Mouse (Mus musculus): ENCODE results near the gene Rnf149.

The Rnf149 gene

DNA sequence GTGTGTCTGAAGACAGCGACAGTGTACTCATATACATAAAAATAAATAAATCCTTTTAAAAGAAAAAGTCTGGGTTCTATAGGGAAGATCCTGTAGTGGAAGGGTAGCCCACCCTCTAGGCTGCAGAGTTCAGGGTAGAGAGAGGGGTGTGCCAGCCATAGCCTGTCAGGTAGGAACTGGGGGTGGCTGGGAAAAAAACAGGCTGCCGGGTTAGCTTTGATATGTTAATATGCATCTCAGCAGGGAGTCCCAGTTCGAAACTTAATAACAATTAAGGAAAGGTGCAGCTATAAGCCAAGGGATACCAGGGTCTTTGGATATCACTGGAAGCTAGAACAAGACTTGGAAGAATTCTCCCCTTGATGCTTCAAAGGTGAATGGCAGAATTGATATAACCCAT is 43.3 kb downstream of the Rnf149 start:
- DNase-seq (ENCODE audit: extremely low read depth, insufficient read length, low spot score): no peak

DNA sequence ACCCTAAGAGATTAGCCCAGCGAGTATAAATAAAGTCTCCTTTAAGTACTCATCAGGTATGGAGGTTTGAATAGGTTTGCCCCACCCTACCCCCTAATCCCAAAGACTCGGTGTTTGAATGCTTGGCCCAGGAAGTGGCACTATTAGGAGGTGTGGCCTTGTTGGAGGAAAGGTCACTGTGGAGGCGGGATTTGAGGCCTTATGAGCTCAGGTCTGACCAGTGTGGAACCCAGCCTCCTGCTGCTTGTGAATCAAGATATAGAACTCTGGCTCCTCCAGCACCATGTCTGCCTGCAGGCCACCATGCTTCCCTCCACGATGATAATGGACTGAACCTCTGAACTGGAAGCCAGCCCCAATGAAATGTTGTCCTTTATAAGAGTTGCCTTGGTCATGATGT is 46.2 kb downstream of the Rnf149 start:
- no peak for DNase-seq (ENCODE audit: extremely low read depth, insufficient read length, low spot score)

DNA sequence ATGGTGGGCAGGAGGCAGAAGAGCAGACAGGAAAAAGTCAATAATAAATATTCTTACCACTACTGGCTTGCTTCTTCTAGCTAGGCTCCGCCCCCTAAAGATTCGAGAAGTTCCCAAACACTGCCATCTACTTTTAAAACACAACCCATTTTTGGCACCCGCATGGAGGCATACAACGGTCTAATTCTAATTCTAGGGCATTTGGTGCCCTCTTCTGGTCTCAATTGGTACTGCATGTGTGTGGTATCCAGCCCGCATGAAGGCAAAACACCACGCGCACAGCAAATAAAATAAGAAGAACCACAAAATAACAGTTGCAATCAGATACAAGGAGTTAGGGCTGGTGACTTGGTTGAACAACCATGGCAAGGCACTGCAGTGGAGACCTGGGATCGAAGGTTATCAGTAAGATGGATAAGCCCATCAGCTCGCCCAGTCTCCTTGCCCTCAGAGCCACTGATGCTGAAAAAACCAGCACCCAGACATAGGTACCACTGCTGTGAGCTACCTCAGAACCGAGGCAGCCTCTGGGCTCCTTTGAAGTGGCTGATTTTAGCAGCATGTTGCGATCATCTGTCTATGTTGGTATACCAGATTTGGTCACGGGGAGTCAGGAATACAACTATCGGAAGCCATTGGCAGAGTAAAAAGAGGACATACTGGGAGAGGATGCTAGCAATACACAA is 46.8 kb downstream of the Rnf149 start:
- peak; percentile 25 for DNase-seq (ENCODE audit: extremely low read depth, insufficient read length, low spot score)

DNA sequence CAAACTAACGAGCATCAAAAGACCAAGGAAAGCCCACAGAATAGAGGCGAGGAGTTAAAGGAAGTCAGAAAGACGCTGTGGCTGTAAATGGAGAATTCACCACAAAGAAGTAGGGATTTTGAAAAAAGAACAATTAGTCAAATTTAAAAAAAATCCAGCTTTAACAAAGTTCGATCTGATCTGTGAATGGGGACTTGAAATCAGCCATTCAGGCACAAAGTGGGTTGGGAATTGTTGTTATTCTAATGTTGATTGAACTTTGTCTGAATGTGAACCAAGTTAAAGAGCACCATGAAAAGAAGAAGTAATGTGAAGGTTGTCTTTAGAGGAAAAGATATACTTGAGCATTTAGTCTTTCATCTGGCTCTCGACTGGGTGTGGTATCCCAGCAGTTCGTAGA is 48.9 kb downstream of the Rnf149 start:
- DNase-seq (ENCODE audit: extremely low read depth, insufficient read length, low spot score): no peak

DNA sequence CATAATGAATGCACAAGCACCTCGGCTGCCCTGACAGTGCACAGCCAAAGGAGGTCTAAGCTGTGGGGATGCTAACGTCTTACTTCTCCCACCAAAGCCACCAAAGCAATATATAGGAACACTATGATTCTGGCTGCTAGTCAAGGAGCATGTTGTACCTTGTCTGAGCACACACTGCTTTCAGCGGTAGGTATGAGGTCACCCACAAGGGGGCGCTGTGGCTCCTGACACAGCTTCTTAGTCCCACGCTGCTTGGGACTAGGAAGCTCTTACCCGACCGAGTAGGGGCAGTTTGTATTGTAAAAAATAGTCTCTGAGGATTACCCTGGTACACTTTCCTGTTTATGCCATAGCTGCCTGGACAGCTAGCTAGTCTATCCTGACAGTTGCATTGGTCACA is 49.8 kb downstream of the Rnf149 start:
- DNase-seq (ENCODE audit: extremely low read depth, insufficient read length, low spot score): no peak

DNA sequence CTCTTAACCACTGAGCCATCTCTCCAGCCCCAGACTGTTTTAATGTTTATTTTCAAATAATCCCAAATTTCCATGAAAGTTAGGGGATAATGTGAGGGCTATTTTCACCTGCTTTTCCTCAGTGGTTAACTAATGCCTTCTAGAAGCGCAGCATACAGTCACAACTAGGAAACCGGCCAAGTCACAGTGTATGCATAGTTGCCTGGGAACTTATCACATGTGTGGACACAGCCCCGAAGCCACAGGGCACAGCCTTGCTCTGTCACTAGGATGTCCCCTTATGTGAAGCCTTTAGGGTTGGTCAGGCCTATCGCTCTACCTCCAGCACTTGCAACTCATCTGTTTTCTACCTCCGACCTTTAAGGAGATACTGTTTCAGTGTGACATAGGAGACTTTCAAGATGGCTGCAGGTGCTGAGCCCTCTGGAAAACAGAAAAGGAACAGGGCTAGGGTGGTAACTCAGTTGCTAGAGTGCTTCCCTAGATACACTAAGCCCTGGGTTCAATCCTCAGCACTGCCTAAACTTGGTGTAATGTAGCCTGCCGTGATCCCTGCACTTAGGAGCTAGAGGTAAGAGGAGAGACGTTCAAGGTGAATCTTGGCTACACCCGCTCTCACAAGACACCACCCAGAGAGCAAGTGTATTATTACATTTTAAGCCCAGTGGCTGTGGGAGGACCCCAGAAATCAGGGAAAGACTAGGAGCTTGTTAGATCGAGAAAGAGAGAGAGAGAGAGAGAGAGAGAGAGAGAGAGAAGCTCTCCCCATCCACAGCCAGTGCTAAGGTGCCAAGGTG is 50.6 kb downstream of the Rnf149 start:
- no peak for DNase-seq (ENCODE audit: extremely low read depth, insufficient read length, low spot score)

DNA sequence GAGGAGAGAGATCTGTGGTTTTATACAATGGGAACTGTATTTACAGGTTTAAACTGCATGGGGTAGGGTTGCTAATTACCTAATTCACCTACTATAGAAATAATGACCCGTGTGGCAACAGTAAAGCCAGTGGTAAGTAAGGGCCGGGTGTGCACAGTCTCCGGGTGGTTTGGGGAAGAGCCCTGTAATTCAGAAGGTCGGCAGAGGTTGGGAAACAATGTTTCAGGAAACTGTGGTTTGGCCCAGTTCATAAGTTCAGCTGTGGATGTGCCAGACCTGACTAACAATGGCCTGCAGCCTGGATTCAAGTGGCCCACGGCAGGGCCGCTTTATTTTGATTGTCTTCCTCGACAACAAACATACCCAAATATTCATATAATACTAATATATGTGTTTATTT is 51.4 kb downstream of the Rnf149 start:
- peak; percentile 22 for DNase-seq (ENCODE audit: extremely low read depth, insufficient read length, low spot score)

DNA sequence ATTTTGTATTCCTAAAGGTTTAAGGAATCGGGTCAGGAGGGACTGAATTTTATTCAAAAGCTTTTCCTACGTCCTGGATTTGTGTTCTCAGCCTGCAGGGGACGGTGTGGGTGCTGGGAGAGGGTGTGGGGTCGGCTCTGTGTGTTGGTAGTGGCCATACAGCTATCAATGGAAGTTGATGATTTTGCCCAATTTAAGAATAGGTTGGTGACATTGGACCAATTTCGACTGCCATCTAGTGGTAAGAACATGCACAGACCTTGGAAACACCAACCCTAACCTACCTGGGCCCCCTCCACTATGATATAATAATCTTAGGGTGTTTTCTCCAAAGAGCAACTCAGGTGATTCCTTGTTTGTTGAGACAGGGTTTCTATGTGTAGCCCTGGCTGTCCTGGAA is 54.7 kb downstream of the Rnf149 start:
- DNase-seq (ENCODE audit: extremely low read depth, insufficient read length, low spot score): no peak

DNA sequence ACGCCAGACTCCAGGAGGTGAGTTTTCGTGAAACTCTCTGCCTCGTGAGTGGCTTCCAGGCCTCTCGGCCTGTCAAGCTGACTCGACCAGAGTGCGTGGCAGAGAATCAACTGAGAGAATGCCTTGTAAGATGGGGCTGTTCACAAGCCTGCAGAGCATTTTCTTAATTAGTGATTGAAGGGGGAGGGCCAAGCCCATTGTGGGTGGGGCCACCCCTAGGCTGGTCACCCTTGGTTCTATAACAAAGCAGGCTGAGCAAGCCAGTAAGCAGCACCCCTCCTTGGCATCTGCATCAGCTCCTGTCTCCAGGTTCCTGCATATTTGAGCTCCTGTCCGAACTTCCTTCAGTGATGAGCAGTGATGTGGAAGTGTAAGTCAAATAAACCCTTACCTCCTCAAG is 55.9 kb downstream of the Rnf149 start:
- DNase-seq (ENCODE audit: extremely low read depth, insufficient read length, low spot score): no peak

DNA sequence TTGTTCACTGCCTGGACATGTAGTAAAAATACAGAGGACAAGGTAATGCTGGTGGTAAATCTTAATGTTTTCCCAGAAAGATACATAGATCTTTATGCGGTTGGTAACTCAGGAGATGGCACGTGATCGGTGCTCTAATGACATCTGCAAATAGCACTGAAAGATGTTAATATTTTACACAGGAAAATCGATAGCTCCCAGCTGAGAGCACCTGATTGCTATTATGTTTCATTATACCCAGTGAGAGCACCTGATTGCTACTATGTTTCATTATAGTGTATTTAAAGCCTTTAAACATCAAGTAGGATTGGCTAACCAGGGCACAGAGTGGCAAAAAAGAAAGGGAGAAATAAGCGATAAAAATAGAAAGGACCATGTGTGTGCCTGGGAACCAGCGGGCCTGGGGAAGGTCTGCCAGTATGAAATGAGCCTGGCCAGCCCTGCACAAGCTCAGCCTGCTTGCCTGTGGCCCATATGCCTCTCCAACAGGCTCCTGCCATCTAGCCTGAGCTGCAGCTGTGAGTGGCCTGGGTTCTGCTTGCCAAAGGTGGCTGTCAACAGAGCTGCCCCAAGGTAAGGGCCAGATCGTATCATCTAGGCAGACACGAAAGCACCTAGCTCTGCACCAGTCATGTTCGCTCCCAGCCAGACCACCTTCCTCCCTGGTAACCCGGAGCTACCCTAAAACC is 61.8 kb downstream of the Rnf149 start:
- DNase-seq (ENCODE audit: extremely low read depth, insufficient read length, low spot score): no peak

DNA sequence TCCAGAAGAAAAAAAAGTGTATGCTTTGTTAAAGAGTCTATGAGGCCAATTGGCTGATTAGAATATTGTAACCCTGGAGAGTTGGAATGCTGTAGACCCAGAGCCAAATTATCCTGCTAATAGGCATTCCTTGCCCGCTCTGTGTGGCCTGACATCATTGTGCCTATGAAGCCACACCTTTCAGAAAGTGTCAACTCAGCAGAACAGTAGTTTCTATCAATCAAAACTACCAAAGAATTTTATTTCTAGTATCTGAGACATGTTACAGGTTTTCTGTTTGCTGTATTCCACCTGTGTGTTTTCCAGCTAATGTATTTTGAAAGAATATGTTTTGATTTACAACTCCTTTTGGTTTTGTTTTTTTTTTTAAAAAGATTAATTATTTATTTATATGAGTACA is 65.0 kb downstream of the Rnf149 start:
- no peak for DNase-seq (ENCODE audit: extremely low read depth, insufficient read length, low spot score)

DNA sequence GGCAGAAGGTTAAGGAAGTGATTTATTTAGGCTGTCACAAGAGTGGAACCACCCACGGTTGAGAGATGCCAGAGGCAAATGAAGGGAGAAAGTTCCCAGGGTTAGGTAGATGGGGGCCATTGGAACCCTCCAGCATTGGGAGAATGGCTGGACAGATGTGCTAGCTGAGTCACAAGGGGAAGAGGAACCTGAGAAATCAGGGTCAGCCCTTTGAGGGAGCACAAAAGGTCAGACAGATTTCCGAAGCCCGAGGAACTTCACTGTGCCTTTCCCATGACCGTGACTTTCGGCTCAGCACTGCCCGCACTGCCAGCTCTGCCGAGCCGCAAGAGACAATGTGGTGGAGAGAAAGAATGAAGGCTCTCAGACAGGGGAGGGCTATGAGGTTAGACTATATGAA is 65.4 kb downstream of the Rnf149 start:
- DNase-seq (ENCODE audit: extremely low read depth, insufficient read length, low spot score): no peak

DNA sequence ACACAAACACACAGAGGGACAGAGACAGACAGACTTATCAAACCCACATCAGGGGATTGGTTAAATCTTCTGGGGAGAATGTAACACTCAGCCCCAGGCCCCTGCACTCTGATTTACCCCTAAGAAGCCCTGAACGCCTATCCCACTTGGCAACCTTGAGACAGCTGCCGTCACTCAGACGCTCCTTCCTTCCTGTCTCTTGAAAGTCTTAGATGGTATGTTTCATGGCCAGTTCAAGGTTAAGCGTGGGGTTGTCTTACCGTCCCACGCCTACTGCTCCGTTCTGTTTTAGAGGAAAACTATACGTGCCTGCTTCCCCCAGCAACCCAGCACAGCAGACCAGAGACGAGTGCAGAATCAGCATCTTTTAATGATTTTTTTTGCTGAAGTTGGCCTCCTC is 71.6 kb downstream of the Rnf149 start:
- no peak for DNase-seq (ENCODE audit: extremely low read depth, insufficient read length, low spot score)

DNA sequence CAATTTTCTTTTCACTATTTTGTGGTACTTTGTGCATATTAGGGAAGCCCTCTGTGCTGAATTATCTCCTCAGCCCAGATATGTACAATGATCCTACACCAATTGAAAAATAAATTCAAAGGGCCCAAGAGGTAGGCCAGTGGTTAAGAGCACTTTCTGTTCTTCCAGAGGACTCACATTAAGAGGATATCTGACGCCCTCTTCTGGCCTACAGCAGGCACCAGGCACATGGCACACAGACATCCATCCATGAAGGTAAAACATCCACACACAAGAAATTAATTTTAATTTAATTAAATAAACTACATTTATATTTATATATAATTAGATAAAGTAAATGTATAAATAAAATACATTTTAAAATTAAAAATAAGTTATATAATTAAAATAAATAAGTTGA is 72.9 kb downstream of the Rnf149 start:
- no peak for DNase-seq (ENCODE audit: extremely low read depth, insufficient read length, low spot score)

DNA sequence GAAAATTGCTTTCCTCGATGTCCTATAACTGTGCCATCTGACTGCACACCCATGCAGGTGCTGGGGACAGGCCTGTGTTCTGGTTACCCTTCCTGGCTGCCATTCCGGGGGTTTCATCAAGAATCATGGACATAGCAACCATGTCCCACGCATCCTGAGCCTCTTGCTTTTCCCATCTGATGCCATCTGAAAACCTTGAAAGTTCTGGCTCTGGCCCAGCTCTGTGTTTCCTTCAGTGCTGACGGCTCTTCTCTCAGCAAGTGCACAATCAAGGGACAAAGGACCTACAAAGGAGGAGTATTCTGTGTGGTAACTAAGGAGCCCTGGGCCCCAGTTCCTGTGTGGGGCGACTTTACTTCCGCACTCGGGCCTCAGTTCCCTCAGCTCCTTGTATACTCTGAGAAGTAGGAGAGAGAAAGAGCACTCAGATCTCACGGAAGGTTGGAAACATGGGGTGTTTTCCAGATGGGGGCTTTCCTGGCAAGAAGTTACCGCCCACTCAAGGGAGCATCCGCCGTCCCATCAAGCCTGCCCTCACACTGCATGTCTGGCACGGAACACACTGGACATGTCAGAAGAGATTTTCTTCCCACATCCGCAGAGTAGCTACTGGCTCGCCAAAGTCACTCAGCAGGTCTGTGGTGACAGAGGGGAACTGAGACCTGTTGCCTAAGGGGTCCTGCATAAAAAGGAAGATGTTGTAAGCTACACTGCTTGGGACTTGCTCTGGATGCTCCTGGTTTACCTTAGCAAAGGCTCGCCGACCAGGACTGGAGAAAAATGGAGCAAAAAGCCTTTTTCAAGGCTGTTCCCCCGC is 74.2 kb downstream of the Rnf149 start:
- DNase-seq (ENCODE audit: extremely low read depth, insufficient read length, low spot score): no peak
